Mouse (Mus musculus) frontal cortex, adult 2 months (tissue): ENCODE results near the gene Bsn. TPM values are rescaled to one million over a fixed set of nuclear protein-coding genes. Genes with fewer than 3 reads are reported as not detected.

Experiments used
- polyA plus RNA-seq: library from polyadenylated mRNA; depleted of rRNA; stranded (reverse); fragments of >200 nt; gene quantifications from 2 replicates; pipeline ENCODE4 v1.2.3, GENCODE M21; 2012; rRNA removed

Gene Bsn
- polyA plus RNA-seq, 1 experiment, result 95.0 TPM

Other genes starting within 250 kb of the Bsn start
- 21.0 and 21.2 TPM in 2 replicates for gene Traip, start 240.2 kb downstream of the Bsn start, polyA plus RNA-seq
- 15.6 and 16.7 TPM in 2 replicates for gene Uba7, start 214.9 kb downstream of the Bsn start, polyA plus RNA-seq
- gene Gm20661, start 207.3 kb downstream of the Bsn start, polyA plus RNA-seq, result 0.18 and 0.34 TPM in 2 replicates
- 6.1 and 8.2 TPM in 2 replicates for gene Inka1, start 204.5 kb downstream of the Bsn start, polyA plus RNA-seq
- gene Cdhr4, start 197.9 kb downstream of the Bsn start, polyA plus RNA-seq, result 1.5 and 2.8 TPM in 2 replicates
- 7.1 and 7.7 TPM in 2 replicates for gene Gm20662, start 194.0 kb downstream of the Bsn start, polyA plus RNA-seq
- gene Ip6k1, start 187.9 kb downstream of the Bsn start, polyA plus RNA-seq, result 213 and 222 TPM in 2 replicates
- 13.7 and 37.5 TPM in 2 replicates for gene Gmppb, start 141.1 kb downstream of the Bsn start, polyA plus RNA-seq
- gene Amigo3, start 137.2 kb downstream of the Bsn start, polyA plus RNA-seq, result 1.4 and 1.6 TPM in 2 replicates
- gene Mst1, start 109.9 kb downstream of the Bsn start, polyA plus RNA-seq, result 0.04 and 0.19 TPM in 2 replicates
- gene Rnf123, start 107.0 kb downstream of the Bsn start, polyA plus RNA-seq, result 87.8 and 92.0 TPM in 2 replicates
- gene Apeh, start 95.8 kb downstream of the Bsn start, polyA plus RNA-seq, result 32.7 and 32.9 TPM in 2 replicates
- 36.1 and 38.8 TPM in 2 replicates for gene Dag1, start 73.6 kb upstream of the Bsn start, polyA plus RNA-seq
- gene Nicn1, start 100.0 kb upstream of the Bsn start, polyA plus RNA-seq, result 85.9 and 110 TPM in 2 replicates
- gene Amt, start 106.5 kb upstream of the Bsn start, polyA plus RNA-seq, result 57.5 and 60.3 TPM in 2 replicates
- 153 and 170 TPM in 2 replicates for gene Rhoa, start 115.7 kb upstream of the Bsn start, polyA plus RNA-seq
- gene Tcta, start 115.8 kb upstream of the Bsn start, polyA plus RNA-seq, result 47.5 and 53.5 TPM in 2 replicates
- gene Gpx1, start 148.5 kb upstream of the Bsn start, polyA plus RNA-seq, result 271 and 307 TPM in 2 replicates
- gene Usp4, start 157.5 kb upstream of the Bsn start, polyA plus RNA-seq, result 116 and 128 TPM in 2 replicates
- 1.5 and 1.6 TPM in 2 replicates for gene 1700102P08Rik, start 202.4 kb upstream of the Bsn start, polyA plus RNA-seq
- gene Ccdc36, start 238.1 kb upstream of the Bsn start, polyA plus RNA-seq, result 0.86 and 0.98 TPM in 2 replicates
- gene BC048562, start 246.1 kb upstream of the Bsn start, polyA plus RNA-seq, result not detected in 2 replicates